Mouse (Mus musculus) myocyte (in vitro differentiated cells): Measurements from ENCODE around the gene Slc7a5. TPM values are rescaled to one million over a fixed set of nuclear protein-coding genes. Genes with fewer than 3 reads are reported as not detected.

Experiments
- H3K27me3 ChIP-seq: one replicate; pipeline ENCODE4 v1.6.1; 2011; ENCODE audit not compliant: control insufficient read depth, insufficient read depth, insufficient read length
- H3K36me3 ChIP-seq: one replicate; pipeline ENCODE4 v1.6.1; 2011; ENCODE audit not compliant: control insufficient read depth, insufficient read depth
- H3K4me2 ChIP-seq: one replicate; pipeline ENCODE4 v1.6.1; 2011; ENCODE audit warnings: low read depth, control low read depth
- H3K4me3 ChIP-seq: one replicate; pipeline ENCODE4 v1.5.1; 2011; ENCODE audit warnings: mild to moderate bottlenecking, control low read depth, moderate library complexity
- H3K79me2 ChIP-seq: one replicate; pipeline ENCODE4 v1.6.1; 2011; ENCODE audit not compliant: control insufficient read depth, insufficient read depth
- H3ac ChIP-seq: one replicate; pipeline ENCODE4 v1.6.1; 2011; ENCODE audit not compliant: control insufficient read depth, insufficient read length
- CEBPB ChIP-seq: IDR thresholded peaks from 2 replicates; pipeline ENCODE4 v1.6.1; 2011; ENCODE audit warnings: mild to moderate bottlenecking, moderate library complexity; ENCODE audit not compliant: poor library complexity, insufficient read depth, severe bottlenecking
- E2F4 ChIP-seq: IDR thresholded peaks from one replicate; pipeline ENCODE4 v1.6.1; 2011; ENCODE audit warnings: mild to moderate bottlenecking, control low read depth, moderate library complexity; ENCODE audit not compliant: insufficient read depth
- MAX ChIP-seq: IDR thresholded peaks from one replicate; pipeline ENCODE4 v1.6.1; 2011; ENCODE audit warnings: low read depth, mild to moderate bottlenecking, control low read depth
- MYOD1 ChIP-seq, 3 experiments: IDR thresholded peaks; one replicate each; pipeline ENCODE4 v1.6.1; 2011; ENCODE audit warnings: control low read depth in 2 of 3, low read depth in 2 of 3, mild to moderate bottlenecking in 2 of 3, moderate library complexity in 1 of 3; ENCODE audit not compliant: insufficient read length in 2 of 3, control insufficient read depth in 1 of 3
- MYOG ChIP-seq, 3 experiments: IDR thresholded peaks; one replicate each; pipeline ENCODE4 v1.6.1; 2011; ENCODE audit warnings: control low read depth in 2 of 3, low read depth in 2 of 3, mild to moderate bottlenecking in 2 of 3; ENCODE audit not compliant: insufficient read length in 2 of 3, control insufficient read depth in 1 of 3, insufficient read depth in 1 of 3
- POLR2A ChIP-seq: IDR thresholded peaks from one replicate; pipeline ENCODE4 v1.6.1; 2011; ENCODE audit warnings: low read depth, mild to moderate bottlenecking, control low read depth, moderate library complexity; ENCODE audit not compliant: insufficient read length
- POLR2AphosphoS2 ChIP-seq: IDR thresholded peaks from one replicate; pipeline ENCODE4 v1.6.1; 2011; ENCODE audit warnings: low read depth, control low read depth; ENCODE audit not compliant: insufficient read length
- REST ChIP-seq: IDR thresholded peaks from one replicate; pipeline ENCODE4 v1.6.1; 2011; ENCODE audit warnings: mild to moderate bottlenecking, control low read depth, moderate library complexity; ENCODE audit not compliant: insufficient read depth, insufficient read length
- SRF ChIP-seq: IDR thresholded peaks from one replicate; pipeline ENCODE4 v1.6.1; 2011; ENCODE audit warnings: low read depth; ENCODE audit not compliant: control insufficient read depth, insufficient read length
- TCF12 ChIP-seq: IDR thresholded peaks from one replicate; pipeline ENCODE4 v1.6.1; 2011; ENCODE audit warnings: mild to moderate bottlenecking, control low read depth; ENCODE audit not compliant: poor library complexity, insufficient read depth, severe bottlenecking
- TCF3 ChIP-seq: IDR thresholded peaks from one replicate; pipeline ENCODE4 v1.6.1; 2011; ENCODE audit warnings: low read depth, control low read depth; ENCODE audit not compliant: insufficient read length
- USF1 ChIP-seq: IDR thresholded peaks from one replicate; pipeline ENCODE4 v1.6.1; 2011; ENCODE audit warnings: low read depth, mild to moderate bottlenecking, control low read depth, moderate library complexity
- polyA plus RNA-seq: library from polyadenylated mRNA; unstranded; fragments of >200 nt; fragmentation: generic; extraction: Trizol; gene quantifications from one replicate; pipeline ENCODE4 v1.2.1, GENCODE M21; 2012; ENCODE audit warnings: missing spikeins

The Slc7a5 gene
- polyA plus RNA-seq, 1 experiment = 612 TPM

DNA sequence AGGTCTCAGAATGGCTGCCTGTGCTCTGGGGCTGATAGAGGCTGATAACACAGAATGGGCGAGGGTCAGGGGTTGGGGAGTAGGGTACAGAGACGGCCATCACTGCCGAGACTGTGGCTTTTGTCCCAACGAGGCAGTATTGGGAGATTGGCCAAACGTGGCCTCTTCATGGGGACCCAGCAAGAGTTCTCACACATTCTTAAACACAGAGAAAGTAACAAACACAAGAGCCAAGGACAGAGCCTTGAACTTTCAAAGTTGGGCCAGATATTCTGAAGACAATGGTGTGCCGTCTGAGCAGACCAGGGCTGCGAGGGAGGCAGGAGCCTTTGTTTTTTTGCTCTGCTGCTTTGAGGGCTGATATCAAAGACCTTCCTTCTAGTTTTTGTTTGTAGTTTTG lies 4.5 kb upstream of the Slc7a5 start:
- Histone ChIP-seq H3K79me2 (peaks cover 4% of the 10 kb centered on the region), H3ac (no peak overlapping the region), H3K4me3 (no peak overlapping the region), H3K27me3 (no peaks in the 10 kb centered on the region), H3K36me3 (no peaks in the 10 kb centered on the region), H3K4me2 (no peak overlapping the region)
- TF ChIP-seq REST = no peak
- TF ChIP-seq USF1 = no peak
- TF ChIP-seq MAX = no peak
- TF ChIP-seq MYOG (IDR thresholded peaks at IDR 0.05; ENCODE audit: control insufficient read depth in 1 of 3, insufficient read depth in 1 of 3, insufficient read length in 2 of 3, low read depth in 2 of 3) = no peak
- TF ChIP-seq CEBPB = no peak
- no peak for TF ChIP-seq SRF
- TF ChIP-seq POLR2AphosphoS2 = no peak
- no peak for TF ChIP-seq TCF3
- TF ChIP-seq E2F4 = no peak
- no peak for TF ChIP-seq POLR2A
- no peak for TF ChIP-seq MYOD1 (IDR thresholded peaks at IDR 0.05; ENCODE audit: control insufficient read depth in 1 of 3, insufficient read length in 2 of 3, low read depth in 2 of 3)
- no peak for TF ChIP-seq TCF12

DNA sequence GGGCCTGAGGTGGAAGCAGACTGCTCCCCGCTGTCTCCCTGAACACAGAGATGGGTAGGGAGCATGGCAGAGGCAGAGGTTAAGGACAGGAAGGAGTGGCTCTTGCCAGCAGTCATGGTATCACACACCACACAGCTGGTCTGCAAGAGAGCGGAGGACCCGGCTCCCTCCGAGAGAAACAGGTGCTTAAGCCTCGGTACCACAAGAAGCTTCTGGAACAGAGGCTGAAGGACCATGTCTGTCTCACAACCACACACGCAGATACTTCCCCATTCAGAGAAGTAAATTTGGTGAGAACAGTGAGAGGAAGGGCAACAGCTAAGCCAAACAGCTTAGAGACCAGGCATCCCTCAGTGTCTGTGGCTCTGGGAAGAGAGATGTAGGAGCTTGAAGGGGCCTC lies 3.9 kb upstream of the Slc7a5 start:
- no peak overlapping the region for H3K4me2 ChIP-seq
- TF ChIP-seq MYOD1 (IDR thresholded peaks at IDR 0.05; ENCODE audit: control insufficient read depth in 1 of 3, insufficient read length in 2 of 3, low read depth in 2 of 3) (peak in 1 of 3 experiments; percentile 46), E2F4 (no peak), REST (no peak), MYOG (IDR thresholded peaks at IDR 0.05; ENCODE audit: control insufficient read depth in 1 of 3, insufficient read depth in 1 of 3, insufficient read length in 2 of 3, low read depth in 2 of 3) (peak in 1 of 3 experiments; percentile 51), POLR2AphosphoS2 (no peak), TCF3 (no peak)

DNA sequence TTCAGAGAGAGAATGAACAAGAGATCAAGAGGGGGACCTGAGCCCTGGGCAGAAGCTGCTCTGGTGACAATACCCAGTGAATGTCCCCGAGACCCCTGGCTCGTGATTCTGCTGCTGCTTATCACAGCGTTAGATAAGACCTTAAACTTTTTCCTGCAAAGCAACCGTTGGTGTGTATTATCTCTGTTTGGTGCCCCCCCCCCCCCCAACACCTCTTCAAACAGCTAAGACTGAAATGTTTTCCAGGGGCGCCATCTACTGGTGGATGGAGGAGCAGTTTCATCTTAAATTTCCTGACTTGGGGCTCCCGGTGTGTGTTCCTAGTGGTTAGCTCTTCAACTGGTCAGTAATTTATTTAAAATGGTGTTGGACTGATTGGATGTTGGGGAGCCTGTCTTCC lies 2.2 kb upstream of the Slc7a5 start:
- TF ChIP-seq TCF3 = no peak
- no peak for TF ChIP-seq MYOD1 (IDR thresholded peaks at IDR 0.05; ENCODE audit: control insufficient read depth in 1 of 3, insufficient read length in 2 of 3, low read depth in 2 of 3)
- peaks cover 27% of the 10 kb centered on the region for H3K79me2 ChIP-seq
- H3K36me3 ChIP-seq = peaks cover 8% of the 10 kb centered on the region
- no peak overlapping the region for H3ac ChIP-seq
- no peaks in the 10 kb centered on the region for H3K27me3 ChIP-seq
- no peak overlapping the region for H3K4me2 ChIP-seq
- no peak overlapping the region for H3K4me3 ChIP-seq

More for the DNA sequence above, 3.9 kb upstream of the Slc7a5 start:
- no peaks in the 10 kb centered on the region for H3K36me3 ChIP-seq
- H3K79me2 ChIP-seq = peaks cover 10% of the 10 kb centered on the region
- H3K27me3 ChIP-seq = no peaks in the 10 kb centered on the region
- no peak overlapping the region for H3ac ChIP-seq
- no peak overlapping the region for H3K4me3 ChIP-seq

DNA sequence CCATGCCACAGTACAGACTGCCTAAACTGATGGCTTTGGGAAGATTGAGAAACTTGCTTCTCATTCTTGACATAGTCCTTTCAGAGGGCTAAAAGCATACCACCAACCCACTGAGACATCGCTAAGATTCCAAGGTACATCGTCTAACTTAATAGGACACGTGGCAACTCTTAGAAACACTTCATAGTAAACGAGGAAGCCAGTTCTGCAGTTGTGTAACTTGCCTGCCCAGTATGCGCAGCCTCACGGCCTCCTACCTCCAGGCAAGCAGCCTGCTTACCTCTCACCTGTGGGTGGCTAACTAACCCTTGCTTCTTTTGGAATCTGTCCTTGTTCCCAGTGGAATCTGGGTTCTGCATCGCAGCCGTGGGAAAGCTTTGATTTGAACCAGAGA lies 1.7 kb upstream of the Slc7a5 start:
- no peak overlapping the region for H3ac ChIP-seq
- H3K79me2 ChIP-seq = peaks cover 32% of the 10 kb centered on the region
- H3K4me3 ChIP-seq = peak overlapping the region; percentile 100
- TF ChIP-seq POLR2A (no peak), E2F4 (no peak), SRF (no peak)
- H3K27me3 ChIP-seq = no peaks in the 10 kb centered on the region
- peaks cover 14% of the 10 kb centered on the region for H3K36me3 ChIP-seq
- peak overlapping the region; percentile 91 for H3K4me2 ChIP-seq

DNA sequence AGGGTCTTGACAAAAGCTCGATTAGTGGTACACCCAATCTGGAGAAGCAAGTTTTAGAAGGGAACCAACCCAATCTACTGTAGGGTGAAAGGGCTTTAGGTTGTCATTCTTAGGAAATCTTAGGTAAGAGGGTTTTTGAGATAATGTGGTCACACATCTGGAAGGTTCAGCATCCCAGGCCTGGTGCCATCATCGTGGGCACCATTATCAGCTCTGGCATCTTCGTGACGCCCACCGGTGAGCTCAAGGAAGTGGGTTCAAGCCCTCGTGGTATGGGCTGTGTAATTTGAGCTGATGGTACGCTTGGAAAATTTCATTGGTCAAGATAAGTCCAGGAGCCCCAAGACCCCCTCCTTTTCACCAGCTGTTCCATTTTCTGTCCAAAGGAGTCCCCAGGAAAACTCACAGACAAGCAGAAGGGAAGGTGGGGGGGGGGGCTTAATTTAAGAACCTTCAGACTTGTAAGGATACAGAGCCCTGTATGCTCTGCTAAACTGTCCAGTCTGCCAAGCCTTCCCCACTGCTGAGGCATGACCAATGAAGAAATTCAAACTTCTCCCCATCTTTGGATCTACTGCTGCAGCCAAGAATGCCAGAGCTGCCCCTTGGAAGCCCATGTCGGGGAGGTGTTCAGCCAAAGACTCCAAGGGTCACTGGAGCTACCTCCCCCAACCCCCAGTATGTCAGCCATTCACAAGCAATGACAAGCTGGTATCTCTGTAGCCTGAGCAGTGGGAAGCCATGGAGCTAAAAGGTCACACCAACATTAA lies 1.1 kb upstream of the Slc7a5 start:
- TF ChIP-seq MYOG (IDR thresholded peaks at IDR 0.05; ENCODE audit: control insufficient read depth in 1 of 3, insufficient read depth in 1 of 3, insufficient read length in 2 of 3, low read depth in 2 of 3) = peak in 1 of 3 experiments; percentile 22
- TF ChIP-seq USF1 = no peak
- TF ChIP-seq POLR2A = peak; percentile 22
- H3K79me2 ChIP-seq = peaks cover 38% of the 10 kb centered on the region
- peaks cover 18% of the 10 kb centered on the region for H3K36me3 ChIP-seq
- no peaks in the 10 kb centered on the region for H3K27me3 ChIP-seq
- peak overlapping the region; percentile 55 for H3ac ChIP-seq
- peak overlapping the region; percentile 100 for H3K4me3 ChIP-seq
- H3K4me2 ChIP-seq = peak overlapping the region; percentile 91
